Mouse (Mus musculus) heart, adult 2 months (tissue): Measurements from ENCODE around the gene Ltbp3.

Experiments used
- CTCF ChIP-seq: fragments of 200-600 bp; IDR thresholded peaks from 2 replicates; pipeline ENCODE4 v1.8.1; 2022; ENCODE audit warnings: antibody characterized with exemption, mild to moderate bottlenecking, moderate library complexity
- EP300 ChIP-seq: fragments of 200-500 bp; IDR thresholded peaks from 2 replicates; pipeline ENCODE4 v1.6.1; 2011; ENCODE audit warnings: low read depth, low read length, control low read depth; ENCODE audit not compliant: insufficient read depth
- POLR2A ChIP-seq: fragments of 200-500 bp; IDR thresholded peaks from 2 replicates; pipeline ENCODE4 v1.6.1; 2011; ENCODE audit warnings: mild to moderate bottlenecking, low read depth, low read length, control low read depth; ENCODE audit not compliant: insufficient read depth

- TF ChIP-seq CTCF (no peak), POLR2A (no peak; the same call in 1 of the 2 replicates), EP300 (no peak)
These were observed 59.6 kb downstream of the Ltbp3 start for GRCm38 (mm10) chr19:5800350-5800631.
